Mouse (Mus musculus) MN1 (cell line): ENCODE data around the gene Nfix.

Experiments
- DNase-seq: peaks from one replicate; pipeline ENCODE4 v3.0.0-alpha.2; 2016; ENCODE audit warnings: low spot score

Nfix gene

GRCm38 (mm10) chr8:84797971-84798370 lies 2.2 kb downstream of the Nfix start:
- no peak for DNase-seq

DNA sequence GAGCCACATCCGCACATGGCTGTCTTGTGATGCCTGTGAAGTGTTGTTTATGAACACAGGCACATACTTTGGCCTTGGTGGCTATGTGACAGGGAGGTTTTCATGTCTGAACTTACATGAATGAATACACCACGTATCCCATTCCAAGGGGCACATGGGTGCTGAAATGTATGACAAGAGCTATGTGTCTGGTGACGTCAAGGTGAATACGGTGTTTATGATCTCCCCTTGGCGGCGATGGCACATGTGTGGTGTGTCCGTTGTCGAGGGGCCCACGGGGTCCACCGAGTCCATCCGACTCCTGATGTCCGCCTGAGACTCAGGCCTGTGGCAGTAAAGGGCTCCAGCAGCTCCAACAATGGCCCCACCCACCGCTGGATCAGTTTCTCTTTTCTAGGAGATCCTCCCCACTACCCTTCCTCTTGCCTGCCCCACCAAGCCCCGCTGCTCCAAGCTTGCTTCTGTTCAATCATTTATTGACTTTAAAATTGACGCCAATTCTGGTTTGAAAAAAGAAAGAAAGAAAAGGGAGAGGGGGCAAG lies 2.8 kb downstream of the Nfix start:
- DNase-seq = no peak

DNA sequence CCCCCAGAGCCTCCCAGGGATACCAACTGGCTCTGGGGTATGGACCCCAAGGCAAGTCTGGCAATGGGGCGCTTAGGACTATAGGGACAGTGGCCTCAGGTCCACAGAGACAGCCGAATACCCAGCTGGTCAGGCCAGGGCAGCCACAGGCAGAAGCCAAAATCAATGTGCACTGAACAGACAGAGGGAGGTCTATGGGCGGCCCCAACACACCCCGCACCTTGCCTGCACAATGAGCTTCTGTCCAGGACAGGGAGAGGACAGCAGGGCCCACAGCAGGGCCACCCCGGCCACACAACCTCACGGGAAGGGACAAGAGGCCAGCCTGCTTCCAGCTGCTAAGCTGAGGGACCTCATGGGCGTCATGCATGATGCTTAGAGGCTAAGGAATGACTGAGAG lies 5.7 kb downstream of the Nfix start:
- DNase-seq = no peak

DNA sequence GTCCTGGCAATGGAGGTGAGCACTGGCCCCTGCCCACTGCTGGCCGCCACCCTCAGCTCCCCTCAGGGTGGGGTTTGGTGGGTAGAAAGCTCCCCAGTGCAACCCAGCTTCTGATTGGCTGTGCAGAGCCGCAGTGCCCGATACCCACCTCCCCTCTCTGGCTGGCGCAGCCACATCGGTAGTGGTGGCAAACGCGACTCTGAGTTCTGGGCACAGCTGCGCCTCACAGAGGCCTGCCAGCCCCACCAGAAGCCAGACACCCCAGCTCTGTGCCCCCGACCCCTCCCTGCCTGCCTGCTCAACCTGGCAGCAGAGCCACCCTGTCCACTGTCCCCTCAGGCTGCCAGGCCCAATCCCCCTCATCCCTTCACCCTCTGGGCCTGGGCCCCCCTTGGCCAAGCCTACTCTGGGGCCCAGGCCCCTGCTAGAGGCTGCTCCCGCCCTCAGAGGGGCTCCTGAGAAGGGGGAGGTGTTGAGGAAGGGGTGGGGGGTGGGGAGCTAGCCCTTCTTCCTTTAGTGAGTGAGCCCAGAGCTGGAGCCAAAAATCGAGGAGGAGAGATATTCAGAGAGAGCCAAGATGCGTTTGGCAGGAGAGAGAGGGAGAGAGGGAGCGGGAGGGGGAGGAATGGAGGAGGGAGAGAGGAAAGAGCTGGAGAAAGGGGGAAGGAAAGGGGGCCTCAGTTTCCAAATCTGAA lies 6.2 kb downstream of the Nfix start:
- no peak for DNase-seq

DNA sequence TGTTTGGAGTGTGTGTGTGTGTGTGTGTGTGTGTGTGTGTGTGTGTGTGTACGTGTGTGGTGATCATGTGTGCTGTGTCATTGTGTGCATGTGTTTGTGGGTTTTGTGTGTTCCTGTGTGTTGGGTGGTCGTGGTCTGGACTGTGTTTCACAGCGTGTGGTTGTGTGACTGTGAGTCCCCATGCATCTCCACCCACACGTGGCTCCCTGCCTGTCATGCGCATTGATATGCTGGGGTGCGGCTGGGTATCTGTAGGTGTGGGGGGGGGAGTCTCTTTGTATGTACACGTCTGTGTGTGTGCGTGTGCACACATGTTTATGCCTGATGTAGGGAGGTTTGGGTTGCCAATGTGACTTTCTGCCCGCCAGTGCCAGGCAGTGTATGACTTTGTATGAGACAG lies 7.0 kb downstream of the Nfix start:
- no peak for DNase-seq

GRCm38 (mm10) chr8:84792429-84792947 lies 7.7 kb downstream of the Nfix start:
- no peak for DNase-seq

DNA sequence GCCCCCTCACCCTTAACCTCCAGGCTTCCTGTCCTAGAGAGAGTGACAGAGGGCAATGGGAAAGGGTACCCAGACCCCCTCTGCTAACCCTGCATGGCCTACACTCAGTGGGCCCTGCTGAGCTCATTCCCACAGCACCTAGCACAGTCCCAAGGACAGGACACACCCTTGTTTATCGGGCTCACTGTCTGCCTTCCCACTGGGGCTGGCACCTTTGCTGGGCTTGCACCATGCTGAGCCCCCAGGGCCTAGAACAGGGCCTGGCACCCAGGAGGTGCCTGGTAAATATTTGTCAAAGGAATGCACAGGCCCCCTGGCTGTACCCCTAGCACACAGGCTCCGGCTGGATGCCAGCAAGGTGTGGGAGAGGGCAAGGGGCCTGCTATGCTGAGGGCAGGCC lies 9.6 kb downstream of the Nfix start:
- no peak for DNase-seq

DNA sequence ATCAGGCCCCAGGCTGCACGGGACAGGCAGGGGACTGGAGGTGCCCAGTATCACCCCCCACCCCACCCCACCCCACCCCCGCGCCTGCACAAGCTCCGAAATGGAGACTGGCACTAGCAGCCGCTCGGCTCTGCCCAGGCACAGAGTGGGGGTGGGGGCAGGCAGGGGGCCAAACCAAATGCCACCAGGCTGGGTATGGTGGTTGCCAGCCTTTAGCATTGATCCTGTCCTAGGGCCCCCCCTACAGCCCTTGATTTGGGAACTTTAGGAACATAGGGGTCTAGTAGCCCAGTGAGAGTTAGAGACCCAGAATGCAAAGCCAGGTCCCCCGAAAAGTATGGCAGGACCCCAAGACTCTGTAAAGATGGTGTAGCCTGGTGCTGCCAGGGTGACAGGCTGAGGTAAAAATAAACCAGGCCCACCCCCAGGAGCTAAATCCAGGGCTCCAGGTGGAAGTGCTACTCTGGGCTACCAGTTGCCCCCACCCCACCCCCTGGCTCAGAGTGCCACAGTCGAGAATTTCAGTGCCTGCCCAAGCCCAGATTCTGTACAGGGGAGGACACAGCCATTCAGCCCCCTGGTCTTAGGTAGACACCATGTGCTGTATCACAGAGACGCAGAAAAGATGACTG lies 10.2 kb downstream of the Nfix start:
- DNase-seq = no peak

GRCm38 (mm10) chr8:84789345-84789744 lies 10.8 kb downstream of the Nfix start:
- no peak for DNase-seq

- DNase-seq = no peak
Observed at GRCm38 (mm10) chr8:84788896-84789295, 11.2 kb downstream of the Nfix start.

DNA sequence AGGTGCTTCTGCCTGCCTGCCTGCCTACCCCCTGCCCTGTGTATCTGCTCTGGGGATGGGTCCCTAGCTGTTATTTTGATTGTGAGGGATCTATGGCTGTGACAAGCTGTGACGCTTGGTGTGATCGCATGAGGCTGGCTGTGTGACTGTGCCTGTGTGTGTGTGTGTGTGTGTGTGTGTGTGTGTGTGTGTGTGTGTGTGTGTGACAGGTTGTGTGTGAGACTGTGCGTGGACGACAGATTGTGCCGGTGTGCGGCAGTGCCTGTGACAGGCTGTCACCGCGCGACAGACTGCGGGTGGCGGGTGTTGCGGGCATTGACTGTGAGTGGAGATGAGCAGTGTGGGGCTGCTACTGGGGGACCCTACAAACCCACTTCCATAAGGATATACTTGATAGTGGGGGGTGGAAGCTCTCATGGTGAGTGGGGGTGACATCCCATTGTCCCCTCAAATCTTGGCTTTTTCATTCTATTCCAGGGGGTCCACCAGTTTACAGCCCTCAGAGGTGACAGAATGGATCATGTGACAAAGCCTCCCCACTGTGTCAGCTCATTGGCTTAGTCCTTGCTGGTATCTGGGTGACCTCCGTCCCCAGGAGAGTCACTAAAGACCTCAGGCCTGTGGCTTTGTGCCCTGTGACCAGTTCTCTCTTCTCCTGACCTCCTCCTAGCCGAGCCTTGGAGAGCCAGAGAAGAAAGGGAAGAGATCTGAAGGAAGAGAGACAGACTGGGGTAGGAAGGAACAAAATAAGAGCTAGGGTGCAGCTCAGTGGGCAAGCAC lies 12.4 kb downstream of the Nfix start:
- no peak for DNase-seq

DNA sequence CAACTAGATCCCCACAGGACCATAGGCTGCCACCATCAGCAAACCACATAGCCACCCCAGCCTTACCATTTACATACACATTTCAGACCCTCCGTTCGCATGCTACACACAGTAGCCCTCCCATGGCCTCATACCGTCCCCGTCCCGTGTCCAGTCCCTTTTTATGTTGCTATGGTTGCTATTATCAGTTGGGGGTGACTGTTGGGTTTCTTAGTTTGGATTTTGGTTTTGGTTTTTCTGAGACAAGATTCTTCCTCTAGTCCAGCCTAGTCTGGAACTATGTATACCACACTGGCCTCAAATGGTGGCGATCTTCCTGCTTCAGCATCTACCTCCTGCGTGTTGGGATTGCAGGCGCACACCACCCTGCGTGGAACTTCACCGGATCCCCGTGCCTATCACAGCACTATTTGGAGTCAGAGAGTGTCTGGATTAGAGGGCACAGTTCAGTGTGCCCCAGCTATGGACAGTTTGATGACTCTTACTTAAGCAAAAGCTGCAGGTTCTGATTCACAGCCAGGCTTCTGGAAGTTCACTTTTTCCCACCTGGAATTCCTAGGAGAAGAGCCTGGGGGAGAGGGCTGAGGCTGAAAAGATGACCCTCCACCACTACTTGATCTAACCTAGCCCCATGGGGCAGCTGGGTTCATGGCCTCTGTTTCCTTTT lies 13.2 kb downstream of the Nfix start:
- no peak for DNase-seq

GRCm38 (mm10) chr8:84785756-84786677 lies 14.1 kb downstream of the Nfix start:
- no peak for DNase-seq

DNA sequence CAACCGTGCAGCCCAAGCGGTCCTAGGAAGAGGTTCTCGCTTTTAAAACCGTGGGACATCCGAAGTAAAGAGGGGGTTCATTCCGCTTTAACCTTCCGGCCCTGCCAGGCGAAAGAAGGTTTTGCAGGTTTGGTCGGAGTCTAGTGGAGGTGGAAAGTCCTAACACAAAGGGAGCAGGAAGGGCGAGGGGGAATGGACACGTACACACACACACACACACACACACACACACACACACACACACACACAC lies 14.7 kb downstream of the Nfix start:
- DNase-seq = no peak

DNA sequence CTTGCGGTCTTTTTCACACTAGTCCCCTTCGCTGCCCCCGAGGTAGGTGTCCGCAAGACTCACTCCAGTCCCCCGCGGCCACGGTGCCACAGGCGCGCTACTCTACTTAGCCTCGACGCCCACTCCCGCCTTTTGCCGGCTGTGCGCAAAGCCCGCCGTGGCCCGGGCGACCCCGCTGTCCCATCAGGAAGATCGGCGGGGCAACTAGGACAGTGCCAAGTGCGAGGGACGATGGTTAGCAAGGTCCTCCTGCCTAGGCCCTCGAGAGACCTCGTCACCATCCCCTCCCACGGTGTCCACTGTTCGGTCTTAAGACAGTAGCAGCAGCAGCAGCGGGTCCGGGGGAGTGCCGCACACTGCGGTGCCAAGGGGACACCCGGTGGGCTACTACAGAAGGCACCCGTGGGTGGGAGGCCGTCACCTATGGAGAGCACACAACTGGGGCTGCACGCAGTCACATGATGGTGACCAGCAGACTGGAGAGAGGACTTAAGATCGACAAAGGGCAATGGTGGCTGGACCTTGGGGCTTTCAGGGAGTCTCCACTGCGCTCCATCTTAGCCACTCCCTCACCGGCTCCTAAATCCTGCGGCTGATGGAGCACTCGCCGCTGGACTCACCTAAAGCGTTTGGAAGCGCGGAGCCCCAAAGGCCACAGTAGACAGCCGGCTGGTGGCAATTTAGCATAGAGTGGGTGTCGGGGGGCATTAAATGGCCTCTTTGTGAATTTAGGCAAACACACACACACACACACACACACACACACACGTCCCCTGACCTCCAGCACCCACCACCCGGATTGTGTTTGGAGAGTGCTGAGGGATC lies 15.3 kb downstream of the Nfix start:
- DNase-seq = no peak

- no peak for DNase-seq
Observed at GRCm38 (mm10) chr8:84783919-84784581, 16.1 kb downstream of the Nfix start.

- DNase-seq = no peak
Observed at GRCm38 (mm10) chr8:84783198-84783918, 16.8 kb downstream of the Nfix start.

DNA sequence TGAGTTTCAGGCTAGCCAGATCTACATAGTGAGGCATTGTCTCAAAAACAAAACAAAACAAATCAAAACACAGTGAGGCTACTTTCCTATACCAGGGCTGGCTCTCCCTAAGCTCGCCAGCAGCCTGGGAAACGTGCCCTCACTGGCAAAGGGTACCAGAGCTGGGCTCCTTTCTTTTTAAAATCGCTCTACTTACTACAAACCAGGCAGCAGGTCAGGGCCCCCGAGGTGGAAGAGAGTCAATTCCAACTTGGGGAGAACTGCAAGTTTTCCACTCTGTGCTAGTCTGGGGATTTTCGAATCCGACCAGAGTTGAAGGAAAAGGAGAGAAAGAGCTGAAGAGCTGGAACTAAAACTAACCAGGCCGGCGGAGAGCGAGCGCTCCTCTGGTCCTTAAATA lies 17.5 kb downstream of the Nfix start:
- DNase-seq = no peak
